Mouse (Mus musculus): ENCODE measurements around the gene Ascc2.
"Not testable (repeated sequence)": the region's sequence is repeated elsewhere in the genome, so short reads cannot be mapped to it uniquely, and the experiment has no call there.

DNA sequence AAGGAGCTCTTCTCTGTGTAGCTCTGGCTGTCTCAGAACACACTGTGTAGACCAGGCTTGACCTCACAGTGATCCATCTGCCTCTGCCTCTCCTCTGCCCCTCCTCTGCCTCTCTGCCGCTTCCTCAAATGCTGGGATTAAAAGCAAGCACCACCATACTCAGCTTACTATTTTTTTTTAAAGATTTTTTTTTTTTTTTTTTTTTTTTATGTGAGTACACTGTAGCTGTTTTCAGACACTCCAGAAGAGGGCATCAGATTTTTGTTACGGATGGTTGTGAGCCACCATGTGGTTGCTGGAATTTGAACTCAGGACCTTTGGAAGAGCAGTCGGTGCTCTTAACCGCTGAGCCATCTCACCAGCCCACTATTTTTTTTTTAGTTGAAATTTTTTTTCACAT, 72.6 kb downstream of the Ascc2 start:
- TF ChIP-seq CTCF (IDR thresholded peaks at IDR 0.05; ENCODE audit: control insufficient read depth, insufficient read depth, insufficient replicate concordance, low read depth, low read length); POLR2A (IDR thresholded peaks at IDR 0.05; ENCODE audit: control insufficient read depth, low read depth, low read length): not testable (repeated sequence)
